Mouse (Mus musculus) MEL (cell line): Measurements from ENCODE around the gene Pigk.

Experiments used
- CTCF ChIP-seq, 3 experiments: IDR thresholded peaks in 2 of 3; conservative IDR thresholded peaks in 1 of 3; 2 replicates each; pipeline ENCODE4 v1.5.1; 2011 to 2012; ENCODE audit warnings: low read length in 3 of 3, low read depth in 2 of 3, mild to moderate bottlenecking in 2 of 3, improper control_type of control experiment in 1 of 3, inconsistent platforms in 1 of 3, mixed read lengths in 1 of 3, moderate library complexity in 1 of 3; ENCODE audit not compliant: control insufficient read depth in 1 of 3, insufficient read depth in 1 of 3, poor library complexity in 1 of 3, severe bottlenecking in 1 of 3
- MEF2A ChIP-seq: IDR thresholded peaks from 2 replicates; pipeline ENCODE4 v1.6.1; 2014; ENCODE audit warnings: low read depth, mild to moderate bottlenecking, inconsistent platforms, low read length, improper control_type of control experiment; ENCODE audit not compliant: poor library complexity, insufficient replicate concordance, severe bottlenecking; ENCODE audit errors: extremely low read depth
- POLR2A ChIP-seq, 2 experiments: IDR thresholded peaks; 2 replicates each; pipeline ENCODE4 v1.6.1; 2011 to 2012; ENCODE audit warnings: low read length in 2 of 2, mild to moderate bottlenecking in 2 of 2, control low read depth in 1 of 2, improper control_type of control experiment in 1 of 2, low read depth in 1 of 2, moderate library complexity in 1 of 2; ENCODE audit not compliant: control insufficient read depth in 1 of 2, insufficient read depth in 1 of 2, poor library complexity in 1 of 2
- RAD21 ChIP-seq: IDR thresholded peaks from 2 replicates; pipeline ENCODE4 v1.6.1; 2011; ENCODE audit warnings: mild to moderate bottlenecking, low read depth, low read length, improper control_type of control experiment
- RCOR1 ChIP-seq: IDR thresholded peaks from 2 replicates; pipeline ENCODE4 v1.6.1; 2012; ENCODE audit warnings: low read depth, mild to moderate bottlenecking, inconsistent platforms, low read length, improper control_type of control experiment
- TBP ChIP-seq: IDR thresholded peaks from 2 replicates; pipeline ENCODE4 v1.8.0; 2011; ENCODE audit warnings: low read depth, low read length, improper control_type of control experiment
- ZC3H11A ChIP-seq: IDR thresholded peaks from 2 replicates; pipeline ENCODE4 v1.6.1; 2012; ENCODE audit warnings: low read depth, mild to moderate bottlenecking, inconsistent platforms, low read length, improper control_type of control experiment

DNA sequence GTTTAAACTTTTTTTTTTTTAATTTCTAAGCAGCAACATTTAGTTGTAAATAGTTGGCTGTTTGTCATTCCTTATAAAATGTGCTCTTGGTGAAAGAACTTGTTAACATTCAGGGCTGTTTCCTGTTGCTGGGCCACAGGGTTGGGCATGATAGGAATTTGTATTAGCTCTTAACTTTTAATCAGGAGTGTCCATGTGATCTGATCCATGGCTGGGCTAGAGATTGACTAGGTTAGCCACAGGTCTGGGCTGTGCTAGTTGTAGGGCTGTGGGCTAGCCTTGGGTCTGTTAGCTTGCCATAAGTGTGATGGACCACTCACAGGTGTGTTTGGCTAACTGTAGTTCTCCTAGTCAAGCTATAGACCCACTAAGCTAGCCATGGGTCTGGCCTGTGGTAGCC is 130.0 kb downstream of the Pigk start:
- TF ChIP-seq TBP (no peak), POLR2A (IDR thresholded peaks at IDR 0.05; ENCODE audit: control insufficient read depth in 1 of 2, insufficient read depth in 1 of 2, low read depth in 1 of 2, low read length in 2 of 2, poor library complexity in 1 of 2) (no peak), RAD21 (no peak), CTCF (IDR thresholded peaks at IDR 0.05 in 2 of 3, conservative IDR thresholded peaks at IDR 0.05 in 1 of 3; ENCODE audit: control insufficient read depth in 1 of 3, insufficient read depth in 1 of 3, low read depth in 2 of 3, low read length in 3 of 3, poor library complexity in 1 of 3, severe bottlenecking in 1 of 3) (no peak), RCOR1 (no peak), ZC3H11A (no peak), MEF2A (no peak)
